Mouse (Mus musculus): ENCODE measurements at regions not wholly inside any gene's neighbourhood (a gene's known extent, or its start where the extent isn't known, plus 50 kb on each side); places are given as distances from the start of the nearest gene placed in this dataset.

DNA sequence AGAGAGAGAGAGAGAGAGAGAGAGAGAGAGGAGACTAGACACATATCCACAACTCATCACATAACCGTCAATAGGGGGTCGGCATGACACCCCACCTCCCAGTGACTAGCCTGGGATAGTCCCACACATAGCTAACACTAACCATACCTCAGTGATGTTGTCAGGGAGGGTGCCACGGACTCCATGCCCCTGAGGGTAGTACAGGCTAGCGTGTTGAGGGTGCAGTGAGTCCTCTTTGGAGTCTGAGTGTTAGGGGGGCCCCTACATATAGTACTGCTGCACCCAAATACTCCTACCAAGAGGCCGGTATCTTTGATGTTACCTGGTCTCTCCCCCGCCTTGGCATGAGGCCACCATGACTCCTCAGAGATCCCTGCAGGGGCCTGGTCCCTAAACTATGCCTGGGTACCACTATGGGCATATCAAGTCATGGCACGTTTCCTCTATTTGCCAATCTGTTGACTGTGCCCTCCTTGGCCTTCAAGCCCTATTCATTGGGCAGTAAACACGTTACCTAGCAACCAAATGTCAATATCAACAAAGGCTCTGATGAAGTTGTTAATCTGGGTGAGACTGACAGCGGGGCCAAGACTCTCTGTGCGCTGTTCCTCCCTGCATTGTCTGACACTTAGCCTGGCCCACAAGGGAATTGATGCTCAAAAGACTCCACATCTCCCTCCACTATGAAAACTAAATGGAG is 156.7 kb downstream of the Inhbb start:
- ATAC-seq (replicated peaks; ENCODE audit: poor library complexity): no peak

DNA sequence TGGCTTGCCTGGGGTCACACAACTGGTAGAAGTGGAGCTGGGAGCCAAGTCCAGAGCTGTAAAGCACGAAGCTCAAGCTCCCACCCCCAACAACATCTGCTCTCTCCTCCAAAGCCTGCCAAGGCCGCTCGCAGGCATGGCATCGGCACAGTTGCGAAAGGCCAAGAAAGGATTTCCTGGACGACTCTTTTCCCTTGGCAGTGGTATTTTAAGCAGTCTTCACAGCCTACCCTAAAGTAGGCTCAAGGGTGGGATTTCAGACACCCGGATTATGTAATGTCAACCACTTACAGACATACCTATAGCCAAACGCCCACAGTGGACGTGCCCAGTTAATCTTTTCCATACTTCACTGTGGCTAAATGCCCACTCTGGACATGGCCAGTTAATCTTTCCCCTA is 162.6 kb downstream of the Inhbb start:
- ATAC-seq (replicated peaks; ENCODE audit: poor library complexity): no peak

DNA sequence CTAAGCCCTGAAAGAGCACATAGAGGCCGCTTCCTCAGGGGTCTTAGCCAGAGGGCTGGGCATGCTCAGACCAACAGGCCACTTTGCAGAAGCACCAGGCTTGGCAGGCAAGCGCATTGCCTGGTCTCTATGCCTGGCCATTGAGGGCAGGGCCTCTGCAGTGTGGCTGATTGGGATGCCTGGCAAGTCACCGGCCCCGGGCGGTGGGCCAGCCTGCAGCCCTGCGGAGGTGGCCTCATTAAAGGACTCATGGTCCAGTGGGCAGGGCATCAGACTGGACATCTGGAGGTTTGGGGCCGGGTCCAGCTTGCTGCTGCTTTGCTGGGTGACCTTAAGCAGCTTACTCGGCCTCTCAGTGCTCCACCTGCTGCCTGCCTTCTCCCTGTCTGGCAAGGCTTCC is 165.3 kb downstream of the Inhbb start:
- ATAC-seq (replicated peaks; ENCODE audit: poor library complexity): no peak

DNA sequence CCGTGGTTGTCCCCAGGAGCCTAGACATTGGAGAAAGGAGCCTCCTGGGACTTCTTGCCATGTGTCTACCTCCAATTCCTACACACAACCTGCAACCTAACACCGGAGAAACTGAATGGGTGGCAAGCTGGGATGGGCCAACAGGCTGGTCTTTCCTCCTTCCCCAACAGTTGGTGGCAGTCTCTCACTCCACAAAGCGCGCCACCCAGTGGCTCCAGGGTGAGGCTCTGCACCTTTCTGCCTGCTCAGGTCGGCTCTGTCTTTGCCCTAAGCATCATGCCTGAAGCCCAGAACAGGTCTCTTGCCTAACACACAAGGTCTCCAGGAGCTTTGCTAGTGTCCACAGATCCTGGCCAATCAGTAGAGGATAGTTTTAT is 166.0 kb downstream of the Inhbb start:
- no peak for ATAC-seq (replicated peaks; ENCODE audit: poor library complexity)

DNA sequence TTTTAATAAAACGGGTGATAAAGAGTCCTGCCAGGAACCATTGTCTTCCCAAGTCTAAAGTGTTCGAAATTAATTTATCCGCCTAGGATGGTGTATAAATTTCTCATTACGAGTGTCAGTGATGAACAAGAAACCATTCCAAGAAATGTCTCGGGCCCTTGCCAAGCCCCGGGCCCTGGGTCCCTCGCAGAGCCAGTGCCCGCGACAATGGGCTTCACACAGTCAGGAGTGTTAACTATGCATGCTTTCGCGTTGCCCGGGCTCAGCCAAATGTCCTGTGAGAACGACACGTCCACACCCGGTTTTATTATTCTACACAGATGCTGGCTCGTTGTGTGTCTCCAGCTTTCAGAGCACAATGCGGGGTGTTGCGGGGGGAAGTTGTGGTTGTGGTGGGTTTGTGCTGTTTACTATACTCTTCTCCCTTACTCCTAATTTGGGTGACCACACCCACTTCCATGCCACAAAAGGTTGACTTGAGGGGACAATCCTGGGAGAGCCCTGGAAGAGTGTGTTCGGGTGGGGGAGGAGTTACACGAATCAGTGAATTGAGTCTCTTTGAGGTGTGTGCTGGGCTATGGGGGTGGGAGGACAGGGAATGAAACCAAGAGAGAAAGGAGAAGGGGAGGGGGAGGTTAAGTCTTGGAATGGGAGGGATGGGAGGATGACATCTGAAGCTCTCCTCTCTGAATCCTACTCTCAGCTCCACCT is 166.5 kb downstream of the Inhbb start:
- ATAC-seq (replicated peaks; ENCODE audit: poor library complexity): no peak

DNA sequence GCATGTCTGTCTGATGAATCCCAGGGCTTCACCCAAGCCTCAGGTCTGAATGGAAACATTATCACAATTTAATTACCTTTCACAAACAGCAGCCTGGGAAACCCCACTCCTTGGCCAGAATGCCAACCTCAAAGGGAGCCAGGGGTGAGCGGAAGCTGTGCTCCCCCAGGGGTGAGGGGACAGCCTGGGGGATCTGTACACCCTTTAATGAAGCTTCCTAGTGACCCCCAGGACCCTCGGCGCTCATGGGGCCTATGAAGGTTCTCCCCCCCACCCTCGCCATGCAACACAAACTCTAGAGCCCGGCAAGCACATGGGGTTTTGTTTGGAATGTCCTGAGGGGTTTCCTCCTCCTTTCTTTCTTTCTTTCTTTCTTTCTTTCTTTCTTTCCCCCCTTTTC is 167.1 kb downstream of the Inhbb start:
- ATAC-seq (replicated peaks; ENCODE audit: poor library complexity): no peak

DNA sequence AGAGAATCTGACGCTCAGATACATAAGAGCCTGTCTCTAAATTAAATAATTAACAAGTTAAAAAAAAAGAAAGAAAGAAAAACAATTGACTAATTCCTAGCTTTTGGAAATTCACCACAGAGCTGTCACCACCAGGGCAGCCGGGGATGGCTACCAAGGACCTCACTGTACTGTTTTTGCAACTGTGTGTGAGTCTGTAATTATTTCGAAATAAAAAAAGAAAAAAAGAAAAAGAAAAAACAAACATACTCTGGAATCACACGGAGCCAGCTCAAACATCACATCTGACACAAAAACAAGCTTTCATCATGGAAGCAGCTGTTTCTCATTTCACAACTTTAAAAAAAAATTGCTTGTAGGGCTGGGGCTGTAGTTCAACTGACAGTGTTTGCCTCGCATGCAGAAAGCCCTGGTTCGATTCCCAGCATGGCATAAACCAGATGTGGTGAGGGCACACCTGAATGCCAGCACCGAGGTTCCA is 168.6 kb downstream of the Inhbb start:
- no peak for ATAC-seq (replicated peaks; ENCODE audit: poor library complexity)

DNA sequence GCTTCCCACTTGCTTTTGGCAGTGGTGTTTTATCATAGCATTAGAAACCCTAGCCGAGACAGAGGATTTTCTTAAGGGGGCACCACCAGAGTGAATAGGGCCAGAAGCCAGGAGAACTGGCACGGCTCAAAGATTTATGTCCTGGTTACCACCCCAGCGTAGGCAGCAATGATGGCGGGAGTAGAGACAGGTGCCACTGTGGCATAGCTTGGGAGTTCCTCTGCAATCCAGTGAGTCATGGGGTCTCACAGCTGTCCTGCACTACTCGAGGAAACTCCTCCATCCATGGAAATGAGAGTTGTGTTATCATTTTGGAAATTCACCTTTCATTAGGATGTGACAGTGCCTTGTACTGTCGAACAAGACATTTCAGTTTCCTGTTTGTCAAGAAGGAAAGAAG is 169.6 kb downstream of the Inhbb start:
- ATAC-seq (replicated peaks; ENCODE audit: poor library complexity): no peak

DNA sequence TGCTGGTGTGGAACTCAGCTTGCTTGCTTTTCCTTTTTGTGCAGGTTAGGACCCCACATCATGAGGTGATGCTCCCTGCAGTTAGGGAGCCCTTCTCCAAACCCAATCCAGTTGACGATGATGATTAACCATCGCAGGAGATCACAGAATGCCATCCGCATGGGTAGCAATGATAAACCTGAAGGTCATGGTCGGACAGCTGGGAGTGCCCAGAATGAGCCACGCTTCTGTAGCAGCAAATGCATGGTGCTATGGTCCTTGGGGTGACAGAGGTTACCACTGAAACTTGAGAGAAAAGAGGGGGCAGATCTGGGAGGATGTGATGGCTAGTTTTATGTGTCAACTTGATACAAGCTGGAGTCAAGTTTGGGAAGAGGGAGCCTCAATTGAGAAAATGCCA is 170.3 kb downstream of the Inhbb start:
- no peak for ATAC-seq (replicated peaks; ENCODE audit: poor library complexity)

DNA sequence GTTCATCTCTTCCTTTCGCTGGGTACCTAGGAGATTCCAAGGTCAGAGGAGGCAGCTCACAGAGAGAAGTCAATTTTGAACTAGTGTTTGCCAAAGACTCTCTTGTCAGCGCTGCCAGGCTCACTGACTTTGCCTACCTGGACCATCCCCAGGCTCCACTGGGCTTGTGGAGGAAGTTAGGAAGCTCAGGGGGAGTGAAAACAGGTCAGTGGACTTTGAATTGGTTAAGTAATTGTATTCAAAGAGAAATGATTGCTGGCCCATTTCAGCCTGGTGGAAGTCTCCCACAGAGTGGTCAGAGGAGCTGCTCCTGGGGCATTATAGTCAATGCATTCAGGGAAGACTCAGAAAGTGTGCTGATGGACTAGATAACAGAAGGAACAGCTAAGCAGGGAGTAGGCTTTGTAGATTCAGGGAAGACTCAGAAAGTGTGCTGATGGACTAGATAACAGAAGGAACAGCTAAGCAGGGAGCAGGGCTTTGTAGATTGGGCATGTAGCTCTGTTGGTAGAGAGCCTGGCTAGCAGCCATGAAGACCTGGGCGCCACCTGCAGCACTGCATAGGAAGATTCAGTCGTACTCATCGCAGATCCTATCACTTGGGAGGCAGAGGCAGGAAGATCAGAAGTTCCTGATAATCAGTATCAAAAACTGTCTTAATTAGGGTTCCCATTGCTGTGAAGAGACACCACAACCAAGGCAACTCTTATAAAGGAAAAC is 173.1 kb downstream of the Inhbb start:
- no peak for ATAC-seq (replicated peaks; ENCODE audit: poor library complexity)

DNA sequence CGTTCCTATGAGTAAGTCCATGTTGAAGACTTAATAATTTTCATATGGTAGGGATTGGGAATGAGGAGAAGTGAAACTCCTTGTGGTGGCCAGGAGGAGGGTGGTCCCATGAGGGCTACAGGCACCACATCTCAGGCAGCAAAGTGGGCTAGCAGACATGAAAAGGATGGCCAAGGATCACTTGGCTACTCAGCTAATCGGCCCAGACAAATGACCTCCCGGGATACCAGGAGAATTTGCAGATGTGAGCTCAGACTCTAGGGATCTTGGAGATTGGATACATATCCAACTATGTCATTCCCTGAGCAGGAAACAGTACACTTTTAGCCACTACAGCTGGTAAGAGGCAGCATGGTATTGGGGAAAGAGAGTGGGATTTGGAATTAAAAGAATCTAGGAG is 174.9 kb downstream of the Inhbb start:
- ATAC-seq (replicated peaks; ENCODE audit: poor library complexity): no peak

DNA sequence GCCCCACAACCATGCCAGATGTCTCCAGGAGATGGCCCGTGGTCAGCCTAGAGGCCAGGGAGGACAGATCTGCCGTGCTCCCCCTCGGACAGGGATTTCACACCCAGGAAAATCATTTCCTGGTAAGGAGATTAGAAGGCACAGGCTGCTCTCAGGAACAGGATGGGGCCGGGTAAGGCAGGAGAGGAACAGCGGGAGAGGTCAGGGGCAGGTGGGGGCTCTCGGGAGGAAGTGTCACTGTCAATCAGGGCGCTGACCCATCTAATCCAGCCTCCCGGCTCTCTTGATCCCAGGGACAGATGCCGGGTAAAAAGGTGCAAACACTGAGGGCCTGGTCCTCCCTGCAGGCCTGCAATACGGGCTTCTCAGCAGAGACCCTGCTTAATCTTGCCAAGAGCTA is 183.6 kb downstream of the Inhbb start:
- no peak for ATAC-seq (replicated peaks; ENCODE audit: poor library complexity)

DNA sequence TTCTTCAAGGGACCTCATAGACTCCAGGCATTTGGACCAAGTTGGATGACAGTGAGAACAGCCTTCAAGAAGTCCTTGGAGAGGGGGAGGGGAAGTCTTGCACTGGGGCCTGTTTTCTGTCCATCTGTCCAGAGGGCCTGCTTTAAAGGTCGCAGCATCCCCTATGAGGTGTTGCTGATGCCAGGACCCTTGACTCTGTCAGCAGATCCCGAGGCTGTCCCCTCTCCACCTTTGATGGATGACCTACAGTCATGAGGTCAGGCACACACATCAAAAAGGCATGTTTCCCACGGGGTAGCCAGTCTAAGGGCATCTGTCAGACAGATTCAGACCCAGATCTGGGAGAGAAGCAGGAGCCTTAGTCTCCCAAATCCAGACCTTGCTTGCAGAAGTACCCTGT is 183.4 kb upstream of the Gli2 start:
- no peak for ATAC-seq (replicated peaks; ENCODE audit: poor library complexity)

DNA sequence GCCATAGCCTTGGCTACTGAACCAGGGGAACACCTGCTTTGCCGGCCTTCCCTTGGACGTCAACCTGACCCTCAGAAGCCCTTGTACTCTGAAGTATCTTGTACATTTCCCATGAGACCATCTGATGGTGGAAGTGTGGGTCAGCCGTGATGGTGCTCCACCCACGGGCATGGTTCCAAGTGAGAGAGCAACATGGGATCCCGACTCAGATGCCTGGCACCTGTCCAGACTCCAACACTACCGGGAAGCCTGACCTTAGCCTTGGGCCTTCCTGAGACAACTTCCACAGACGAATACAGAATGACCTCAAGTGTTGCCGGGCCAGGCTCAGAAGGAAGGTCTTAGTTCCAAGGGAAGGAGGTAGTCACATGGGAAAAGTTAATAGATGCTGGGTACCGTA is 181.0 kb upstream of the Gli2 start:
- no peak for ATAC-seq (replicated peaks; ENCODE audit: poor library complexity)

DNA sequence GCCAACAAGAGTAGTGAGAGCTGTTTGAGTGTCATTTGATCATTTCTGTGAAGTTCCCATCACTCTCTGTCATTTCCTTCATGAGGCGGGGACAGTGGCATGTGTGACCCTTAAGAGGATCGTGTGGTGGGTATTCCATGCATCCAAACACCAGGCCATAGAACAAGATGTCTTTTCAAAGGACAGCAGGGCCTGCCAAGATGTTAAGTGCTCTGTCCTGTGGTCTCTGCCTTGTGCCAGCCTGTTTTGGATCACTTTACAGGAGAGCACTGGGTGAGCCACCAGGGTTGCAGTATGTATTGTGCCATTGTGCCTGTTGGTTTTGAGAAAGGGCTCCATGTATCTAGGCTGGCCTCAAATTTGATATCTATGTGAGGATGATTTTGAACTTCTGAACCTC is 173.6 kb upstream of the Gli2 start:
- ATAC-seq (replicated peaks; ENCODE audit: poor library complexity): no peak

DNA sequence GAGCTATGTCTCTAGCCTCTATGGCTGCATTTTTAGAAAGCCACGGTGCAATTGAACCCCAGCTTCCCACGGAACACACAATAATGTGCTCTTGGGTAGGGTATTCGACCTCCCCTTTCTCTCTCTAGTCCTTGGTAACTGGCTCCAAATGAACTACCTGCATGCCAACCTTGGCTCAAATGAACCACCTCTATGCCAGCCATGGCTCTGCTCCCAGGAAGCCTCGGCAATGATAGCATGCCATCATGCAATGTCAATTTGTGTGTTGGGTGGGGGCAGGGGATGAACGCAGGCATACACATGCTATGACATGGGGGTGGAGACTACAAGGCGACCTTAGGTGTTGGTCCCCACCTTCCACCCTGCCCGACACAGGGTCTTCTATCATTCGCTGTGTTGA is 170.5 kb upstream of the Gli2 start:
- no peak for ATAC-seq (replicated peaks; ENCODE audit: poor library complexity)

DNA sequence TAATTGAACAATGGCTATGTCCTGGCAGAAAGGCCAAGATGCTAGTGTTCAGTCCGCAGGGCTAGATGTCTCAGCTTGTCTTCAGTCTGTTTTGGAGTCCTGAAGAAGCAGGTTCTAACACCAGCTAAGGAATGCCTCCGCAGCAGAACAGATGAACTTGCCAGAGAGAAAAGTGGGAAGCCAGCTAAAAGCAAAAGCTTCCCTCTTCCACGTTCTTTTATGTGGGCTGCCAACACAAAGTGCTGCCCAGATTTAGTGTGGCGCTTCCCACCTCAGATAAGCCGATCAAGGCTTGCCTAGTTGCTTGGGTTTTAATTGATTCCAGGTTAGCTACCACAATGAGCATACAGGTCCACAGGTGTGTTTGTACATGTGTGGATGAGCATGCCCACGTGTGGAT is 168.5 kb upstream of the Gli2 start:
- ATAC-seq (replicated peaks; ENCODE audit: poor library complexity): no peak

DNA sequence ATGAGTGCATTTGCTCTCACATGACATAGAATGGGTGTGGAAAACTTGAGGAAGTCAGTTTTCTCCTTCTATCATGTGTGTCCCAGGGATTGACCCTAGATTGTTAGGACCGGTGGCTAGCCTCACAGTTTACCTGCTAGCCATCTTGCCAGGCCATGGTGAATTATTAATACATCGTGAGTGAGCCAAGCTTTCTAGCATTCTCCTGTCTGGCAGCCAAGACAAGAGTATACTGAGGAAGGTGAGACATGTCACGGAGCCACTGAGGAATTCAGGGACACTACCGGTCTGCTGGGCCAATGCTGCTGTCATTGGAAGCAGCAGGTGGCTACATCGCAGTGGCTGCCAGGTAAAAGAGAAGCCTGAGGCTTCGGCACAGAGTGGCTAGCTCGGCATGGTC is 167.6 kb upstream of the Gli2 start:
- no peak for ATAC-seq (replicated peaks; ENCODE audit: poor library complexity)

DNA sequence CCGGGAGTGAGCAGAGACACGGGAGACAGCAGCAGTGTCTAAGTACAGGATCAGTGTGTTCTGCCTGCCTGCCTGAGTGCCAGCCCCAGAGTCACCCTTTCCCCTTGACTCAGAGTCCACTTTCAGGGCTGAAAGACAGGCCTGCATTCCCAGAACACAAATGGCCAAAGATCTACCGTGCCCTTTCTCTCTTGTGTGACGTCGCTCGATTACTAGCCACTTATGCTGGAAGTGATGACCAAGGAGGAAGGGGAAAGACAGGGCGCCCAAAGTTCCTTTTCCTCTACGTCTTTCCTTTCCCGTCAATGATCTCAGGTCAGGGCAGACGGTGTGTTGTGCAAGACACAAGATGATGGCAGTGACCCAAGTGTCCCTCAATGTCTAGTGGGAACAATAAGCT is 166.4 kb upstream of the Gli2 start:
- ATAC-seq (replicated peaks; ENCODE audit: poor library complexity): no peak

DNA sequence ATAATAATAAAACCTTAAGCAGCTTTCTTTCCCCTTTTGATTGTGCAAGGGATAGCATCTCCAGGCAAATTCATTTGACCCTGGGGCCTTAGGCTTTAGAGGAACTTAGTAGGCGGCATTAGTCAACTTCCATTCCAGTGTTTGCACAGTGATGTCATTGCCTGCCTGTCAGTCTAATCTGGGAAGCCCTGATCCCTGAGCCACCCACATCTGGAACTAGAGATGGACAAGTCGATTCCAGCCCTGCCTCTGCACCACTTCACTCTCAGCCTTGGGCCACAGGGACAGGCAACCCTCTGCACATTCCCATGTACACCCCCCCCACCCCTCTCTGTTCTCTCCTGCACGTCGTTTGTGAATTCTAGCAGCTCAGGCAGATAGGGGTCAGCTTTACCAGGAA is 164.0 kb upstream of the Gli2 start:
- ATAC-seq (replicated peaks; ENCODE audit: poor library complexity): no peak

DNA sequence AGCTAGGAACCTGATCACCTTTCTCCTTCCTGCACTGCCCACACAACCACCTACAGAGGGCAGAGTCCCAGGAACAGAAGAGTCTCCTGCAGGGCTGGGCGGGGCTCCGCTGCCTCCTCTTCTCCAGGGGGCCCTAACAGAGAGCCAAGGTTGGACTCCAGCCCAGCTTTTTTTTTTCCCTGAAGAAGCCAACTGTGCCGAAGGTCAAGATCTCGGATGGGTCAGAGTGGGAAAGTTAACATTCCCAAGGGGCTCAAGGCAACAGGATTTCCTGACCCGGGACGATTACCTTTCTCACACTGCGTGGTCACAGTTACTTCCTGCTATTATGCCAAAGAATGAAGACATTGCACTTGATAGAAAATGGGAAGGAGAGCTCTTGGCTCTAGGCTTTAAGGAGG is 156.2 kb upstream of the Gli2 start:
- ATAC-seq (replicated peaks; ENCODE audit: poor library complexity): no peak

DNA sequence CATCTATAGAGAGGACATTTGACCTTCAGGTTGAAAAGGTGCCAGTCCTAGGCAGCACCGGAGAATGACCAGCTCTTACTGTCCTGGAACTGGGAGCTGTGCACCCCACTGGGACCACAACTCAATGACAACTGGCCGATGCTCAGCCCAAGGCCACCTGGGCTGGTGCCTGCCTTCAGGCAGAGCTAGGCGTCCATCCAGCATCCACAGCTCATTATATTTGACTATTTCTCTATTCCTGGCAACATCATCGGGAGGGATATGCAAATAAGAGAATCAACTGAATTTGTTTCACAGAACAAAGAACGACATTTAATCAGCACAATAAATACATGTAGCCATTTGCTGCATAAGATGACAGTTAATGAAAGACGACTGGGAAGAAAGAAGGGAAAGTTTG is 149.0 kb upstream of the Gli2 start:
- ATAC-seq (replicated peaks; ENCODE audit: poor library complexity): no peak

DNA sequence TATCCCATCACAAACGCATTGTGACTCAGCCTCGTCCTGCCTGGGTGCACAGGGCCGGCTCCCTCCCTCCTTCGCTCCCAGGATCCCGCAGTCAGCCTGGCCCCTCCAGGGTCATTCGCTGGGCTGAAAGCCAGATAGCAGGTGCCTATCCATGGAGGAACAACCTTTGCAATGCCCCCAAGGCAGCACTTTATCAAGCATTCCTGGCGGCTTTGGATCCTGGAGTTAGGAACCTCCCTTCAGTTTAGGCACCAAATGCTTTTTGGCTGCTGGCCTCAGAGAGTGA is 143.9 kb upstream of the Gli2 start:
- ATAC-seq (replicated peaks; ENCODE audit: poor library complexity): no peak
